Mouse (Mus musculus): ENCODE measurements at regions not wholly inside any gene's neighbourhood (a gene's known extent, or its start where the extent isn't known, plus 50 kb on each side); places are given as distances from the start of the nearest gene placed in this dataset.
A peak's percentile ranks its signal among the peaks of the same experiment; 100 is the strongest.

GRCm38 (mm10) chr9:67111836-67112584 is 62.8 kb upstream of the Tpm1 start:
- no peaks in the 10 kb centered on the region for H3K27me3 ChIP-seq (ENCODE audit: low read depth, poor library complexity, severe bottlenecking)
- no peak overlapping the region for H3K27ac ChIP-seq (replicated peaks)
- H3K4me3 ChIP-seq: no peak overlapping the region
- WGBS: 91% methylated on average over 4 of the region's 4 CpGs
- no peaks in the 10 kb centered on the region for H3K9me3 ChIP-seq (replicated peaks)
- H3K4me1 ChIP-seq: peaks cover 17% of the 10 kb centered on the region; the same call in 1 of the 2 replicates
- no peak for DNase-seq (ENCODE audit: low spot score)
- no peaks in the 10 kb centered on the region for H3K36me3 ChIP-seq

- 81% methylated on average over 3 of the region's 3 CpGs for WGBS
- H3K4me1 ChIP-seq: peaks cover 19% of the 10 kb centered on the region
- H3K36me3 ChIP-seq: no peaks in the 10 kb centered on the region
- H3K27ac ChIP-seq (replicated peaks): no peak overlapping the region
- no peak overlapping the region for H3K4me3 ChIP-seq
- H3K9me3 ChIP-seq (replicated peaks): no peaks in the 10 kb centered on the region
- no peak for DNase-seq (ENCODE audit: low spot score)
- H3K27me3 ChIP-seq (ENCODE audit: low read depth, poor library complexity, severe bottlenecking): no peaks in the 10 kb centered on the region
Measured at GRCm38 (mm10) chr9:67107938-67108337, 58.7 kb upstream of the Tpm1 start.

- Histone ChIP-seq H3K27ac (replicated peaks) (peak overlapping the region; percentile 67), H3K36me3 (no peaks in the 10 kb centered on the region), H3K9me3 (replicated peaks) (no peaks in the 10 kb centered on the region), H3K27me3 (ENCODE audit: low read depth, poor library complexity, severe bottlenecking) (no peaks in the 10 kb centered on the region), H3K4me1 (peaks cover 19% of the 10 kb centered on the region), H3K4me3 (no peak overlapping the region)
- peak; percentile 42 for DNase-seq (ENCODE audit: low spot score)
- WGBS: 38% methylated on average over 9 of the region's 9 CpGs
Measured at GRCm38 (mm10) chr9:67105867-67106266, 56.7 kb upstream of the Tpm1 start.

GRCm38 (mm10) chr9:67105216-67105615 is 56.0 kb upstream of the Tpm1 start:
- Histone ChIP-seq H3K36me3 (no peaks in the 10 kb centered on the region), H3K4me3 (no peak overlapping the region), H3K9me3 (replicated peaks) (no peaks in the 10 kb centered on the region), H3K27ac (replicated peaks) (no peak overlapping the region), H3K4me1 (peaks cover 19% of the 10 kb centered on the region), H3K27me3 (ENCODE audit: low read depth, poor library complexity, severe bottlenecking) (no peaks in the 10 kb centered on the region)
- WGBS: 79% methylated on average over 2 of the region's 2 CpGs
- DNase-seq (ENCODE audit: low spot score): no peak

- no peaks in the 10 kb centered on the region for H3K27me3 ChIP-seq (ENCODE audit: low read depth, poor library complexity, severe bottlenecking)
- peaks cover 19% of the 10 kb centered on the region for H3K4me1 ChIP-seq
- no peaks in the 10 kb centered on the region for H3K36me3 ChIP-seq
- H3K4me3 ChIP-seq: no peak overlapping the region
- DNase-seq (ENCODE audit: low spot score): no peak
- H3K27ac ChIP-seq (replicated peaks): no peak overlapping the region
- 87% methylated on average over 4 of the region's 4 CpGs for WGBS
- H3K9me3 ChIP-seq (replicated peaks): no peaks in the 10 kb centered on the region
Measured at GRCm38 (mm10) chr9:67104616-67105015, 55.4 kb upstream of the Tpm1 start.

GRCm38 (mm10) chr9:67102578-67102977 is 53.4 kb upstream of the Tpm1 start:
- WGBS: 81% methylated on average over 6 of the region's 6 CpGs
- no peak for DNase-seq (ENCODE audit: low spot score)
- peaks cover 15% of the 10 kb centered on the region for H3K4me1 ChIP-seq

GRCm38 (mm10) chr9:67099471-67099870 is 50.3 kb upstream of the Tpm1 start:
- 0 out of 2 replicates have a peak, but pooled peaks cover 3% of the 10 kb centered on the region for H3K4me1 ChIP-seq
- H3K27ac ChIP-seq (replicated peaks): no peak overlapping the region
- DNase-seq (ENCODE audit: low spot score): no peak
- no peaks in the 10 kb centered on the region for H3K36me3 ChIP-seq
- no peaks in the 10 kb centered on the region for H3K9me3 ChIP-seq (replicated peaks)
- no peak overlapping the region for H3K4me3 ChIP-seq
- H3K27me3 ChIP-seq (ENCODE audit: low read depth, poor library complexity, severe bottlenecking): no peaks in the 10 kb centered on the region
- WGBS: 68% methylated on average over 6 of the region's 6 CpGs

More at GRCm38 (mm10) chr9:67102578-67102977, 53.4 kb upstream of the Tpm1 start:
- H3K4me3 ChIP-seq: no peak overlapping the region
- H3K36me3 ChIP-seq: no peaks in the 10 kb centered on the region
- no peaks in the 10 kb centered on the region for H3K9me3 ChIP-seq (replicated peaks)
- H3K27ac ChIP-seq (replicated peaks): no peak overlapping the region
- no peaks in the 10 kb centered on the region for H3K27me3 ChIP-seq (ENCODE audit: low read depth, poor library complexity, severe bottlenecking)
